In genomic region chr6:91114716-91115115, GRCm38 (mm10) we compare ENCODE assay signal across 11 mouse cellular contexts. TPM values are rescaled to one million over a fixed set of nuclear protein-coding genes. Genes with fewer than 3 reads are reported as not detected.
DNase-seq lines count a peak whose midpoint lies in the region; ATAC-seq lines count a peak whose summit lies in the region.
"Had no signal": no experiment of that assay in that cellular context is flagged by ENCODE, and none has a peak within 500 bp of the region (broad histone marks: within the 10 kb centered on the region; RNA-seq: fewer than 3 reads in every experiment).

No protein-coding gene starts in this region.

- DNase-seq in neural tube, embryonic 11.5 days (ENCODE audit: low spot score), result no peak
- DNase-seq in neural tube, embryonic 10.5 days (ENCODE audit: extremely low spot score, low spot score), result no peak
- DNase-seq in liver, embryonic 13.5 days, result no peak
- DNase-seq in thymus, postnatal 14 days, result peak; percentile 56
- DNase-seq in ovary, postnatal 10 days (ENCODE audit: low spot score), result no peak
- no peak for DNase-seq in adrenal gland, postnatal 14 days
- DNase-seq: gastrocnemius, postnatal 36 days; kidney, postnatal 25 days had no signal

- ATAC-seq in heart, embryonic 13.5 days (ENCODE audit: extremely low read depth, insufficient number of reproducible peaks, low FRiP score, low TSS enrichment), result no peak
- no peak for ATAC-seq in heart, embryonic 12.5 days (ENCODE audit: insufficient number of reproducible peaks, low FRiP score)
- ATAC-seq in neural tube, embryonic 11.5 days (ENCODE audit: insufficient read depth, low FRiP score, low TSS enrichment), result no peak
- no peak for ATAC-seq in liver, embryonic 13.5 days (ENCODE audit: low read depth)

- H3K9me3 ChIP-seq in heart, embryonic 13.5 days, result no peaks in the 10 kb centered on the region
- H3K9me3 ChIP-seq in heart, embryonic 12.5 days (replicated peaks), result 0 out of 2 replicates have a peak, but pooled peaks cover 3% of the 10 kb centered on the region
- H3K9me3 ChIP-seq in neural tube, embryonic 11.5 days (ENCODE audit: control insufficient read depth, low read length), result no peaks in the 10 kb centered on the region
- no peaks in the 10 kb centered on the region for H3K9me3 ChIP-seq in liver, embryonic 13.5 days (replicated peaks)

- H3K4me3 ChIP-seq in heart, embryonic 13.5 days, result no peak overlapping the region
- no peak overlapping the region for H3K4me3 ChIP-seq in heart, embryonic 12.5 days
- no peak overlapping the region for H3K4me3 ChIP-seq in neural tube, embryonic 11.5 days (ENCODE audit: low read depth, low read length)
- H3K4me3 ChIP-seq in liver, embryonic 13.5 days (replicated peaks), result peak overlapping the region; percentile 97

- WGBS in heart, embryonic 13.5 days, result 52% methylated on average over 2 of the region's 2 CpGs
- WGBS in heart, embryonic 12.5 days, result 33% methylated on average over 2 of the region's 2 CpGs
- WGBS in neural tube, embryonic 11.5 days, result 43% methylated on average over 2 of the region's 2 CpGs
- WGBS in liver, embryonic 13.5 days (ENCODE audit: insufficient replicate concordance), result 22% methylated on average over 2 of the region's 2 CpGs

- peak overlapping the region; percentile 99 for H3K4me2 ChIP-seq in heart, embryonic 13.5 days
- no peak overlapping the region for H3K4me2 ChIP-seq in heart, embryonic 12.5 days
- no peak overlapping the region for H3K4me2 ChIP-seq in neural tube, embryonic 11.5 days (ENCODE audit: low read depth)
- peak overlapping the region; percentile 99 for H3K4me2 ChIP-seq in liver, embryonic 13.5 days

- 0 out of 2 replicates have a peak overlapping the region, but pooled peaks have one; percentile 42 for H3K9ac ChIP-seq in heart, embryonic 13.5 days
- no peak overlapping the region for H3K9ac ChIP-seq in heart, embryonic 12.5 days
- H3K9ac ChIP-seq in neural tube, embryonic 11.5 days (ENCODE audit: low read length), result peak overlapping the region; percentile 10; the same call in 1 of the 2 replicates
- H3K9ac ChIP-seq in liver, embryonic 13.5 days, result peak overlapping the region; percentile 99

- H3K4me1 ChIP-seq in heart, embryonic 13.5 days, result peaks cover 32% of the 10 kb centered on the region
- H3K4me1 ChIP-seq in heart, embryonic 12.5 days (replicated peaks), result peaks cover 17% of the 10 kb centered on the region
- H3K4me1 ChIP-seq in neural tube, embryonic 11.5 days (ENCODE audit: control insufficient read depth, insufficient read depth, low read length), result peaks cover 16% of the 10 kb centered on the region
- H3K4me1 ChIP-seq in liver, embryonic 13.5 days (replicated peaks), result peaks cover 86% of the 10 kb centered on the region

- no peaks in the 10 kb centered on the region for H3K36me3 ChIP-seq in heart, embryonic 13.5 days
- H3K36me3 ChIP-seq in heart, embryonic 12.5 days, result no peaks in the 10 kb centered on the region
- H3K36me3 ChIP-seq in neural tube, embryonic 11.5 days (ENCODE audit: control insufficient read depth, insufficient read depth, low read length), result no peaks in the 10 kb centered on the region
- H3K36me3 ChIP-seq in liver, embryonic 13.5 days, result peaks cover 26% of the 10 kb centered on the region

- no peak overlapping the region for H3K27ac ChIP-seq in heart, embryonic 13.5 days (replicated peaks)
- H3K27ac ChIP-seq in heart, embryonic 12.5 days (ENCODE audit: poor library complexity, severe bottlenecking), result no peak overlapping the region
- H3K27ac ChIP-seq in neural tube, embryonic 11.5 days (ENCODE audit: low read depth, low read length), result no peak overlapping the region
- H3K27ac ChIP-seq in liver, embryonic 13.5 days, result peak overlapping the region; percentile 96

- H3K27me3 ChIP-seq in heart, embryonic 13.5 days (replicated peaks), result peaks cover 25% of the 10 kb centered on the region
- peaks cover 10% of the 10 kb centered on the region for H3K27me3 ChIP-seq in heart, embryonic 12.5 days (replicated peaks)
- no peaks in the 10 kb centered on the region for H3K27me3 ChIP-seq in neural tube, embryonic 11.5 days (ENCODE audit: control insufficient read depth, insufficient read depth, low read length)
- H3K27me3 ChIP-seq in liver, embryonic 13.5 days, result peaks cover 6% of the 10 kb centered on the region; the same call in 1 of the 2 replicates
- H3K27me3 ChIP-seq: megakaryocyte, embryonic 14.5 days had no signal

RNA-seq across cellular contexts. Expression of gene Nup210, which starts 1.9 kb away (rescaled TPM):
- 7.6 and 8.9 TPM in 2 replicates for polyA plus RNA-seq in heart, embryonic 13.5 days (2015; fragmentation: Nextera tagmentation; extraction: Ambion mirVana)
- 10.7 and 11.2 TPM in 2 replicates for polyA plus RNA-seq in heart, embryonic 12.5 days (2016; fragmentation: Nextera tagmentation; extraction: Ambion mirVana)
- 16.4 and 18.3 TPM in 2 replicates for polyA plus RNA-seq in neural tube, embryonic 11.5 days (2014; fragmentation: Nextera tagmentation; extraction: Ambion mirVana)
- polyA plus RNA-seq in liver, embryonic 13.5 days (2015; fragmentation: Nextera tagmentation; extraction: Ambion mirVana), result 28.5 and 34.3 TPM in 2 replicates
- 9.4 and 16.7 TPM in 2 replicates for total RNA-seq in adrenal gland, postnatal 14 days (2021)

RNA-seq across cellular contexts. Expression of gene Hdac11, which starts 41.7 kb away (rescaled TPM):
- polyA plus RNA-seq in heart, embryonic 13.5 days (2015; fragmentation: Nextera tagmentation; extraction: Ambion mirVana), result 8.2 and 9.6 TPM in 2 replicates
- 8.8 and 9.0 TPM in 2 replicates for polyA plus RNA-seq in heart, embryonic 12.5 days (2016; fragmentation: Nextera tagmentation; extraction: Ambion mirVana)
- polyA plus RNA-seq in neural tube, embryonic 11.5 days (2014; fragmentation: Nextera tagmentation; extraction: Ambion mirVana), result 13.4 and 15.0 TPM in 2 replicates
- polyA plus RNA-seq in liver, embryonic 13.5 days (2015; fragmentation: Nextera tagmentation; extraction: Ambion mirVana), result 5.6 and 6.0 TPM in 2 replicates
- 6.3 and 7.4 TPM in 2 replicates for total RNA-seq in adrenal gland, postnatal 14 days (2021)

Comparison
In these comparisons a context has a peak if more than half of its experiments do, and no peak if none do; other contexts are left out.
1. H3K4me2 ChIP-seq: peak in heart, embryonic 13.5 days (single experiment) and liver, embryonic 13.5 days (single experiment); none in heart, embryonic 12.5 days (single experiment) and neural tube, embryonic 11.5 days (single experiment).